Mouse (Mus musculus) cerebellum, adult 9-11 months (tissue): ENCODE data around the gene Lamtor1.
"Not testable (repeated sequence)": the region's sequence is repeated elsewhere in the genome, so short reads cannot be mapped to it uniquely, and the experiment has no call there.

Experiments
- DNase-seq: peaks from one replicate; pipeline ENCODE4 v3.0.0; 2022

Lamtor1 gene

DNA sequence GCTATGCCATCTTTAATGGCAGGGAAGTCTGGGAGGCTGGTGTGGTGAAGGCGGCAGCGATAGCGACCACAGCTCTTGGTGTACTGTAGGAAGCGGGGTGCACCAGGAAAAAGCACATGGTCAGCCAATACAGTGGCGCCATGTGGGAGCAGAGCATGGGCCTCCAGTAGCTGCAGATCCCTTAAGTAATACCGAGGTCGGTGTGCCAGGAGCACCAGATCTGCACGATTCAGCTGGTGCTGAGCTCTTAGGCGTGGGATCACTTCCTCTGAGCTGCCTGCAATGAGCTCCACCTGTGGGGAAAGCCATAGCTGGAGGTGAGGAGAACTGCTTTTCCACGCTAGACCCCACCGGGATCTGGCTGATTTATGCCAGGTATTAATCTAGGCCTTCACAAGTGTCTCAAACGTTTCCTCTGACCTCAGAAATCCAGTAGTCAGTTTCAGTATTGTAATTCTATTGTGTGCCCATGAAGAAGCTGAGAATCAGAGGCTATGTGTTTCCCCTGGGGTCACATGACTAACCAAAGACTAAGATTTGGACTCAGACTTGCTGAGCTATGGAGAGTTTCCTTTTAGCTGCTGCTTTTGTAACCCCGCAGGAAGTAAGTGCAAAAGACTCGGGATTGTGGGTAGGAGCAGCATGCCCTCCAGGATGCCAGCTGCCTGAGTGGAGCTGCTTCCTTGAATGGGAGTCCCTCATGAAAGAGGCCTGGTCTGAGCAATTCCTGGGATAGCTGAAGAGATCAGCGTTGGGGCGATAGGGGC, 5.2 kb upstream of the Lamtor1 start:
- DNase-seq: peak; percentile 32

GRCm38 (mm10) chr7:101901969-101902368, 3.7 kb upstream of the Lamtor1 start:
- DNase-seq: peak; percentile 25

DNA sequence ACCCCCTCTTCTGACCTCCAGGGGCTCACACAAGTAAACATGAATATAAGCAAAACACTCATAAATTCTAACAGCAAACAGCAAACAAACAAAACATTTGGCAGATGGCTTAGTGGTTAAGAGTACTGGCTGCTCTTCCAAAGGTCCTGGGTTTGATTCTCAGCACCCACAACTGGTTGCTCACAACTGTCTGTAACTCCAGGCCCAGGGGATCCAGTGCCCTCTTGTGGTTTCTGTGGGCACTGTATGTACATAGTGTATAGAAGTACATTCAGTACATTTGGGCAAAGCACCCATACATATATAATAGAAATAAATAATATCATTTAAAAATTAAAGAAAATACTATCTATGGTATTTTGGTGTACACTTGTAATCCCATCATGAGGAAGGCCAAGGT, 2.9 kb upstream of the Lamtor1 start:
- DNase-seq: peak; percentile 24

- no peak for DNase-seq
Measured at GRCm38 (mm10) chr7:101906287-101906681, 580 bp downstream of the Lamtor1 start, which contains the start of gene Tomt. Gene Tomt, minus strand, starts transcription at chr7:101906359.

GRCm38 (mm10) chr7:101906696-101907095, 992 bp downstream of the Lamtor1 start:
- peak; percentile 60 for DNase-seq

- DNase-seq: peak; percentile 24
Measured at GRCm38 (mm10) chr7:101908367-101908766, 2.7 kb downstream of the Lamtor1 start.

- peak; percentile 25 for DNase-seq
Measured at GRCm38 (mm10) chr7:101910138-101910537, 4.4 kb downstream of the Lamtor1 start.

- DNase-seq: peak; percentile 13
Measured at GRCm38 (mm10) chr7:101911982-101912381, 6.3 kb downstream of the Lamtor1 start.

- peak; percentile 49 for DNase-seq
Measured at GRCm38 (mm10) chr7:101918071-101918470, 12.4 kb downstream of the Lamtor1 start.

DNA sequence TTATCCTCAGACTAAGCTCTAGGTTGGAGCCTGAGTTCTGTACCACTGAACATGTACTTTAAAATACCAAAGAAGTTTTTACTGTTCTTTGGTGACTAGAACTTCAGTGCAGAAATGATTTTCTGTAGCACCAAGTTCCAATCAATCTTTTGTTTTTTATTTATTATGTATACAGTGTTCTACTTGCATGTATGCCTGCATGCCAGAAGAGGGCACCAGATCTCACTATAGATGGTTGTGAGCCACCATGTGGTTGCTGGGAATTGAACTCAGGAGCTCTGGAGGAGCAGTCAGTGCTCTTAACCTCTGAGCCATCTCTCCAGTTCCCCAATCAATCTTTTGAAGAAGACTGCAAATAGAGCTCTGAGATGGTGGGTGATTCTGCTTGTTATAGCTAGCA, 20.2 kb downstream of the Lamtor1 start:
- not testable (repeated sequence) for DNase-seq

- no peak for DNase-seq
Measured at GRCm38 (mm10) chr7:101928093-101928492, 22.4 kb downstream of the Lamtor1 start.

- no peak for DNase-seq
Measured at GRCm38 (mm10) chr7:101932551-101932950, 26.8 kb downstream of the Lamtor1 start.

DNA sequence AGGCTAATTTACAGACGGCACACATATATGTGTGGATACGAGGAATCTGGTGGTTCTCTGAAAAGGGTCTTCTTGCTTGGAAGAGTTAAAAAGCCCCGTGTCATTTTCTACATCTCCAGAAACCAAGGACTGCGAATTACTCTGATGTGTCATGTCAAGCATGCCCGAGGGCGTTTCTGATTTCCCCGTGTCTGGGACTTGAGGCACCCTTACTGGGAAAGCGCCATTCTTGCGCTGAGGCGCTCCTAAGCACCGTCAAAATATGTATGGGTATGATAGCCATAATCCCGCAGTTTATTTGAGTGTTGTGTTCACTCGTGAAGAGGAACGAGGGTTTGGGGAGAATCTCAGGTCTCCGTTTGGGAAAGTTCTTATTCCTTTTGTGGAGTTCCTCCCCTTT, 27.6 kb downstream of the Lamtor1 start:
- DNase-seq: no peak

DNA sequence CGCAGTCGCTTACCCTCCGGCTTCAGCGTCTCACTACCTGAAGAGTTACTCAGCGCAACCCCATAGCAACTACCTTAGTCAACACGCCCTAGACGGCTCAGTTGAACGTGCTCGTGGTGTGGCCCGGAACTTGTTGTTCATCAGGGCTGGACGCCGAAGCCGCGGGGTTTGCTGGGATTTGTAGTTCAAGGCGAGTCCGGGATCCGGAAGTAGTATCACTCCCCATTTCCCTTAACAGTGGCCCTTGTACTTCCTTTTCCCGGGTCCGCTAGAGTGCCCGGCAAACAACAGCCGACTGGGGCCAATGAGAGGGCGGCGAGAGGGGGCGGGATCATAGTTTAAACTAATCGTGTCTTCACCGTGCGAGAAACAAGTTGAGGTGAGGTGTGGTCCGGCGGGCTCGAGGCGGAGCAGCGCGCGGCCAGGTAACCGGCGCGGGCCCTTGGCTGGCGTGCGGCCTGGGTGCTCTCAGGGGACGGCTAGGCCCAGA, 28.1 kb downstream of the Lamtor1 start, which contains the start of the genes Lrrc51 and Numa1:
Gene Lrrc51, minus strand, starts transcription at position 145 of the 490 bp plus-strand sequence.
Gene Numa1, plus strand, starts transcription at position 361 of the 490 bp plus-strand sequence.
- DNase-seq: peak; percentile 97

- DNase-seq: peak; percentile 47
Measured at GRCm38 (mm10) chr7:101935957-101936356, 30.3 kb downstream of the Lamtor1 start.

- peak; percentile 65 for DNase-seq
Measured at GRCm38 (mm10) chr7:101936996-101937395, 31.3 kb downstream of the Lamtor1 start.

- peak; percentile 97 for DNase-seq
Measured at GRCm38 (mm10) chr7:101937569-101937968, 31.9 kb downstream of the Lamtor1 start.

DNA sequence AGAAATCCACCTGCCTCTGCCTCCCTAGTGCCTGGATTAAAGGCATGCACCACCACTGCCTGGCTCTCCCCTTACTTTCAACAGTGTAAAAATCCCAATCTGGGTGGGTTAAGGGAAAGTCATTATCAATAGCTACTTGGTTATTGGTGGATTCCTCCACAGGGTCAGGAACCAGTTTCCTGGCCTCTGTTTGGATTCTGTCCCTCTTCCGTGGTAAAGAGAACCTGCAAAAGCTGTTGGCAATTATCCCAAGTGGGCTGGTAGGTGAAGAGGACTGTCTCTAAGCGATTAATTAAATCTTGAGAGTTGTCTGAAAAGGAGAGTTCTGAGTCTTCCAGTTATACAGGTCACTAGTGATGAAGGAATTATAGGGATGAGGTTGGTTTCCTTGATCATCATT, 32.6 kb downstream of the Lamtor1 start:
- DNase-seq: peak; percentile 61

- no peak for DNase-seq
Measured at GRCm38 (mm10) chr7:101939758-101940157, 34.1 kb downstream of the Lamtor1 start.

- not testable (repeated sequence) for DNase-seq
Measured at GRCm38 (mm10) chr7:101949008-101949407, 43.3 kb downstream of the Lamtor1 start.

DNA sequence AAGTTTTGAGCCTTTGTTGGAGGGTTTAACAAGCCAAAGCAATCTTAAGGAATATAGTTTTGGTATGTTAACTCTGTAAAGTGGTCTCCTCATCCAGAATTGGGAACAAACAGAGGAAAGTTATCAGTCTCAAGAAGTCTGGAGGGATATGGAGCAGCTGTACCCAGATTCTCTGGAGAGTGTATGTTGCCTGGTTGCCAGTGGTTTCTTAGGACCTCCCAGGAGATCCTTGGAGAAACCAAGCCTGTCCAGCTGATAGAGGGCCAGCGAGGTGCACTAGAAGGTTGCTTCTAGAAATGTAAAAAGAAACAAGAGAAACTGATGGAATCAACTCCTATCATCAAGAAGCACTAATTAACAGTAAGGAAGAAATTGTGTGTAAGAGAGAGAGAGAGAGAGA, 45.9 kb downstream of the Lamtor1 start:
- DNase-seq: no peak

DNA sequence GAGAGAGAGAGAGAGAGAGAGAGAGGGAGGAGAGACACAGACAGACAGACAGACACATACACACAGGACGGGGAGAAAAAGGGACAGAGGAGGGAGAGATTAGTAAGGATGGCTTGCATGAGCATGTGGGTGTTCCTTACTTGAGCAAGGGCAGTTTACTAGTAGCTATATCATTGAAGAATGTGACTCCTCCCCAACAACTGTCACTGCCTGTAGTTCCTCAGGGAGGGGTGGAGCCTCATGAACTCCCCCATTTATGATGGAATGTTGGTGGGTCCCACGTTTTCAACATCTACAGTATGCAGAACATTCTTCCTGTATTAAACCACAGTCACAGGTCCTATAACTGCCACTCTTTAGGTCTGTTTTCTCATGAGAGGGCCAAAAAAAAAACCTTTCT, 46.4 kb downstream of the Lamtor1 start:
- no peak for DNase-seq

GRCm38 (mm10) chr7:101954163-101954562, 48.5 kb downstream of the Lamtor1 start:
- no peak for DNase-seq

GRCm38 (mm10) chr7:101955276-101955675, 49.6 kb downstream of the Lamtor1 start:
- no peak for DNase-seq
